Mouse (Mus musculus) left cerebral cortex, adult 11 months (tissue): Measurements from ENCODE around the gene Capn8.

Experiments
- DNase-seq: peaks from one replicate; pipeline ENCODE4 v3.0.0; 2022; ENCODE audit warnings: low spot score

Gene Capn8

GRCm38 (mm10) chr1:182679169-182679568 is 114.4 kb downstream of the Capn8 start:
- no peak for DNase-seq

GRCm38 (mm10) chr1:182679582-182679981 is 114.8 kb downstream of the Capn8 start:
- DNase-seq: no peak
